Mouse (Mus musculus) liver, adult (tissue): ENCODE measurements around the gene Vmn2r77.

Experiments
- GATA4 ChIP-seq: IDR thresholded peaks from 2 replicates; pipeline ENCODE4 v1.6.1; 2014; ENCODE audit warnings: mild to moderate bottlenecking, low read length; ENCODE audit not compliant: insufficient replicate concordance

Gene Vmn2r77

DNA sequence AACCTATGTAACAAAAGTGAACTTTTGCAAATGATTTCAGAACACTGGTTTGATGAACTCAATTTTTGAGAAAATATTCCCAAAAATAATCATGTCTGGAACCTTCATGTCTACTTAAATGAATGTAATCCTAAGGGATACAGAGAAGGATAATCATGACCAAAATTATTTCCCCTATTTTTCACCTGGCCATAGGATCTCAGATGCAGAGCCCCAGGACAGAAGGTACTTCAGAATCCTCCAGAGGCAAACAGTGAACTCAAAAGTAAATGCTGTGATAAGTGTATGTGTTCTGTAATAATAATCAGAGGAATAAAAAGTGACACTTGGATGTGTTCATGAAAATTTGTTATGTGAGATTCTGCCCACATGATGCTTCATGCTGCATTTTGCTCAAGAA lies at the start of gene Vmn2r77:
Vmn2r77 (plus strand) TSS at position 301 of the 400 bp plus-strand sequence.
- TF ChIP-seq GATA4 = no peak

DNA sequence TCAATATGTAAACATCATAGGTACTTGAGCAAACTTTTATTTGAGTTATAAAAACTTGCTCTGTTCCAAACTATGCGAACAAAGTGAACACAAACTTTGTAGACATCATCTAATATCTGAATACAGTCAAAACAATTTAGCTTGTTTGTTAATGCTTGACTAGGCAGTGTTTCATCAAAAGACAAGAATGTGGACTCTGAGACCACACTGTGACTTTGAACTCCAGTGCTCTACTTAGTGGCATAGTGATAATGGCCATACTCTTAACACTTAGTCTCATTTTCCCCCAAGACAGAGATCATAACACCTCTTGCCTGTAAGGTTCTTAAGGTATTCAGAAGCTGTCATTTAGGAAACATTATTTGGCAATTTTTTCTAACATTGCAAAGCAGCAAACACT lies 34.1 kb upstream of the Vmn2r77 start:
- no peak for TF ChIP-seq GATA4

DNA sequence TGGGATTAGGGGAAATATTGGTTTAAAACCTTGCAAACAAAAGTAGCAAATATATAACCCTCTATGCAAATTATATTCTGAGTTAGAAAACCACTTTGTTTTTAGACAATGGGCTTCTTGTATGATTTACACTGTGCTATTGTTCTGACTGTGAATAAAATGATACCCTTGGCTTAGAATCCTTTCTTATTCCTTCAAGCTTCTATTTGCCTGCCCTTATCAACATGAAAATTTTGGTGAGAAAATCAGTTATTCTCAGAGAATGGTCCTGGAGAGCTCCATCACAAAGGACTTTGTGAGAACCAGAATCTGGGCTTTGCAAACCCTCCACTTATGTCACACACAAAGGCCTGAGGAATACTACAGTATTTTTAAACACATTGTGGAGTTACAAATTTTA lies 30.2 kb upstream of the Vmn2r77 start:
- no peak for TF ChIP-seq GATA4

DNA sequence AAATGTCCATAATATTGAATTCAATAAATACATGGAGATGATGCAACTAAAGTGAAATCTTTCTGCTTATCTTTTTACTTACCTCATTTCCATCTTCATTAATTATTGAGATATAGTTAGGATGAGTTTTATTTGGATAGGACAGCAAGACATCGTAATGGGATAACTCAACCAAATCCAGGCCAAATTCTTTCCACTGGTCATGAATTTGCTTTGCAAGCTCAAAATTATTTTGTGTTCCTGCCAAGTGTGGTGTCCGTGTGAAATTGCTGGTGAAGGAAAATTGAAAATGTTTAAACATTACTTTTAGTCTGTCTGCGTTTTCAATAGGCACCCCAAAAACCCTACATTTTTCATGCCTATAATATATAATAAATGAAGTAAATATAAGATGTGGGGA lies 23.2 kb upstream of the Vmn2r77 start:
- TF ChIP-seq GATA4 = no peak

DNA sequence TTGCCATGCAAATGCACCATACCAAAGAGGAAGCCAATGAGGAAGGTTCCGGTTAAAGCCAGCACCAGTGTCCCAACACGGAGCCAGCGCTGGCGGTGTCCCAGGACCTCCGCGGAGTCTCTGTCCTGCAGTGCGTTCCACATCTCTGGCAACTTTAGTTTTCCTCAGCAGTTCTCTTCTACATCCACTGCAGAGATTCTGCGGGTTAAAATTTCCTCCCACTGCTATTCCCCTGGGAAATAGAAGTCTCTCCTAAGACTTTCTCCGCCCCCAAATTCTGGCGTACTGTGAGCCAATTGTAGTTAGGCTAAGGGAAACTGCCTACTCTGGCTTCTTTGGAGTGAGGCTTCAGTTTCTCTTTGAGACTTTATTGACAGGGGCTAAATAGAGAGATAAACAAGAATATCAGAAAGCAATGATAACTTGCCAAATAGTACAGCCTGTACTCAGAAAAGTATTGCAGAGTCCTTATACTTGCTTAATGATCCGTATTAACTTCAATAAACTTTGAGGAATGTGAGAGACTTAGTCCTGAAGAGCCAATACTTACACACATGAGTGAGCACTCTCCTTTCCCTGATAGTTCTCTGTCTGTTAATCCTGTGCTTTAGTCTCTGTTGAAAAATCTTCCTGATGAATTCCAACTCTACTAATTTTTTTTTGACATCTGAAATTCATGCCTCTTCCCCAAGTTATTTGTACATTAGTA lies 19.1 kb upstream of the Vmn2r77 start, which contains the start of gene Folh1:
Folh1 (minus strand) TSS at position 327 of the 709 bp plus-strand sequence.
- TF ChIP-seq GATA4 = no peak

DNA sequence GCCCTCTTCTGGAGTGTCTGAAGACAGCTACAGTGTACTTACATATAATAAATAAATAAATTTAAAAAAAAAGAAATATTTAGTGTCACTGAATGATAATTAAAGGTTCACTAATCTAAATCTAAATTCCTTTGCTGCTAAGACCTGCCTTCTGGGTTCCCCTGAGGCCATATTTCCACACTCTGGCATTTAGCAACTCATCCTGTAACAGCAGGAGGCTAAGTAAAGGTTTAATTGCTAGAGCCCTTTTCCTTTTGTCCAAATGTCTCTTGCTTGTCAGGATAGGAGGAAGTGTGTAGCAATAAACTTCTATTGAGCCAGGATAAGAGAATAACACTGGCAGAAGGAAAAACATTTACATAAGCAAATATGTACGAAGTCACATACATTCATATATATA lies 21.6 kb downstream of the Vmn2r77 start:
- TF ChIP-seq GATA4 = no peak
